Mouse (Mus musculus): ENCODE measurements around the gene Epha4.

Epha4 gene

DNA sequence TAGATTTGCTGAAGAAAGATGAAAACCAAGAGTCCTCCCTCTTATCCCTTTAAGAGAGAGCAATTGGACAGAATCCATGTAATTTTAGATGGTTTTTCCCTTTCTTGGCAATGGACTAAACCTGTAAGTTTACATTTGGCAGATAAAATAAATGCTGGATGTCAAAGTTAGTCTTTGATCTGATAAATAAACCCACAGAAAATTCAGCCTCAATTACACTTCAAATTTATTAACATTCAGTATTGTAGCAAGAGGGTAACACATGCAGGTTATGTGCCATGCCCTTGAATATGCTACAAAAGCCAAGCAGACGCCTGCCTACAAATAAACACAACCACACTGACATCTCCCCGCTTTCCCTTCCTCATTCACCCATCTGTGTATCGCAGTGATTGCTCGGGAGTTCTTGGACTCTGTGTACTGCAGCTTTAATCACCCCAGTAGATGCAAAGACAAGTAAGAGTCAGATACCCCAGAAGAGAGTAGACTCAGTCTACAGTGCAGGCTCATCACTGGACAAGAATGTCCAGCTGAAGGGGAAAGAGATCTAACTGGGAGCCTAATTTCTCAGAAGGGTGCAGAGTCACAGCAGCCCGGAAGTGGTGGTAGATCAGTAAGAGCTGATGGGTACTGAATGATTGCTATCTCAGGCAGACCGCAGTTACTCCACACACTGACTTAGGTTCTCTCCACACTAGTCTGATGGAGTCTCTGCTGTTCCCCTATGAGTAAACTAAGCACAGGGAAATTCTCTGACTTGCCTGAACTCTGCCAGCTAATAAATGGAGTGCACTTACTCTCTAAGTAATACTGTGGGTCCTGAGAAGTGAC is 29.9 kb downstream of the Epha4 start:
- DNase-seq (ENCODE audit: low spot score in 2 of 2), result no peak

DNA sequence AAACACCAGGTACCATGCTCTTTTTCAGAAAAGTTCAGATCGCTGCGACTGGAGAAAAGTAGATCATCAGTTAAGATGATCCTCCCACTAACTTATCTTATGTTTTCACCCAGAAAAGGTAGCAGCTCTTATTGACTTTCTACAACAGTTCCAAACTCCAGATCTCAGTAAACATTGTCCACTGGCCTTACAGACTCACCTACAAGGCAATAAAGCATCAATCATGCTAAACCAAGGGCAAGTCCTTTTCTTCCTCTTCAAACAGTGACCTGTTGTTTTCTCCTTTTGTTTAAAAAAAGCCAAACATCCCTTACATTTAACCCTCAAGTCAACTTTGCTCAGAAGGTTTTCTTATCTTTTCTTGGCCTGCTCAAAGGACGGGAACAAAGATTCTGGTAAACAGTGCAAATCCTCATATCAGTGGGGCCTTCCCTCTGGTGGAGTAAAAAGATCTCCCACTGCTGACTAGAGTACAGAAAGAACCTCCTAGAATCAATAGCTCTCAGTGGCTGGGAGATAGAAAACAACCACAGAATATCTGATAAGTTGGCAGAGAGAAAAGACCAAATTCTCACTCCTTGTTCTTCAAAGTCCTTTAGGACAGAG is 39.0 kb downstream of the Epha4 start:
- DNase-seq (ENCODE audit: low spot score in 2 of 2), result no peak

DNA sequence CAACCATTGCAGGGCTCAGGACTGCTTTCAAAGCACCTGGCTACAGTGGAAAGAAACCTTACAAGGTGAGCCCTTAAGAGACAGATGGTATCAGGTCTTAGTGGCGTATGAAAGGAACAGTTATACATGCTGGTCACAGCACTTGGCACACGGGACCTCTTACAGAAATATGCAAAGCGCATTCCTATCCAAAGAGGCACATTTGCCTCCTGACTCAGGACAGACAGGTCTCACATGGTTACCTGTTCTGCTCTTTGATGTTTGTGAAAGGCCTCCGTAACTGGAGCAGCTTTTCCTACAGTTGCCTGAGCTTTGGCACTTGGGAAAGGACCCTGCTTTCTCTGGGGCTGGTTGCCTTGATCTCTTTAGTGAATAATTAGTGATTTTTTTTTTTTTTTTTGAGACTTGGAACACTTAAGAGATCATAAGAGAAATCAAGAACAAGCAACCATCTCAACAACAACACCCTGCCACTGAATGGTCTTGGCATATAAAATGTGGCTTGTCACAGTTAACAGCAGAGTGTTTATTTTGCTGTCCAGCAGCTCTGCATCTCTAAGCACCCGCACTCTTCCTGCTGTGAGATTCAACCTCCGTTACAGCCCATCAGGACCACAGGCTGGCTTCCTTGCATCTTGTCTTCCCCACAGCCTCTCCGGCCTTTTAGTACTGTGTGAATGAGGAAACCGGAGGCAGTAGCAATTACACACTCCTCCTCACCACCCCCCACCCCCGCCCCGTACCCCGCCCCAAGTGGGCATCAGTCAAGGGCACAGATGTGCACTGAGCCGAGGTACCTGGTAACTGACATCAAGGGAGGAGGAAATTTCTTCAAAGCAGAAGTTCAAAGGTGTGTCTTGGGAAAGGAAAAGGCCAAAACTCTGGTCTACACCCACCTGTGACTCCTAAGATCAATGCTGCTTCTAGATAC is 41.2 kb downstream of the Epha4 start:
- no peak for DNase-seq (ENCODE audit: low spot score in 2 of 2)

DNA sequence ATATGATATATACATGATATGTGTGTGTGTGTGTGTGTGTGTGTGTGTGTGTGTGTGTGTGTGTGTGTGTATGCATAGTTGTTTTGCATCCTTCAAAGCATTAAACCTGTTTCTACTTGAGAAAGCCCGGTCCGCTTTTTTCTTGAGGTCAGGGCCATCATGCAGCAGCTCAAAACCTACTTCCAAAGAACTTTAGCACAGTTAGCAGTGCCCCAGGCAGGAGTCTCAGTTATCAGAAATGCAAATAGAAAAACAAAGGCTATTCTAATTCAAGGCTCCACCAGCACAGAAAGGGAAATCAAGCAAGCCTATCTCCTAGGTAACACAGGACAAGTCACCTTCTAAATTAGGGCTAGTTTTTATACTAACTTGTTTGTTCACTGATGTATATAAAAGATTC is 42.3 kb downstream of the Epha4 start:
- no peak for DNase-seq (ENCODE audit: low spot score in 2 of 2)

DNA sequence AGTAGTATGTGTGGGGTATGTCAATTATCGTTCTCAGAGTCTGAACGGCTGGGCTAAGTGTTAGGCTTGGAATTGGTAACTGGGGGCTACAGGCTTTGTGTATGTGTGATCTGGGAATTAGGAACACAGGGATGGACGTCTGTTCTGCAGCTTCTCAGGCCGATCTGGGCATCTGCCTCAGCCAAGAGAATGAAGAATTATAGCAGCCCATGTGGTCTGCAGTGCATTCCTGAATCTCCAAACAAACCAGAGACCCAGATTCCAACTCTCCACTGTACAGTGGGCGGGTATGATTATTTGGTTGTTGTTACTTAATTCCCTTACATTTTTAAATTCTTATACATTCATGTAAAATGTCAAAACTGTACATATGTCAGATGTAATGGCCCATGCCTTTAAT is 43.4 kb downstream of the Epha4 start:
- no peak for DNase-seq (ENCODE audit: low spot score in 2 of 2)

DNA sequence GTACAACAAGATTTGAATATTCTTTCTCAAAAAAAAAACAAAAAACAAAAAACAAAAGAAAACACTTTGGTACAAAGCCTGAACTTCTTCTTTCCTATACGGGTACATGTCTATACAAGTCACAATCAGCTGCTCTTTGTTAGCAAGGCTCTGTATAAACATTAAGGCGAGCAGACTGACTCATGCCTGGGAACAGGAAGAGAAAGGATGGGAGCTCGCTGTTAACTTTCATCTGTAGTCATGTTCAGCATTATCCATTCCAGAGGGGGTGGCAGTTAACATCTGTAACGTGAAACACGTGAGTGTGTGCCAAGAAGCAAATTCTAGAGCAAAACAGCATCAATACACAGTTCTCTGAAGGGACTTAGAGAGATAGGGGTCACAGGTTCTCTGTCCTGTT is 43.9 kb downstream of the Epha4 start:
- no peak for DNase-seq (ENCODE audit: low spot score in 2 of 2)

DNA sequence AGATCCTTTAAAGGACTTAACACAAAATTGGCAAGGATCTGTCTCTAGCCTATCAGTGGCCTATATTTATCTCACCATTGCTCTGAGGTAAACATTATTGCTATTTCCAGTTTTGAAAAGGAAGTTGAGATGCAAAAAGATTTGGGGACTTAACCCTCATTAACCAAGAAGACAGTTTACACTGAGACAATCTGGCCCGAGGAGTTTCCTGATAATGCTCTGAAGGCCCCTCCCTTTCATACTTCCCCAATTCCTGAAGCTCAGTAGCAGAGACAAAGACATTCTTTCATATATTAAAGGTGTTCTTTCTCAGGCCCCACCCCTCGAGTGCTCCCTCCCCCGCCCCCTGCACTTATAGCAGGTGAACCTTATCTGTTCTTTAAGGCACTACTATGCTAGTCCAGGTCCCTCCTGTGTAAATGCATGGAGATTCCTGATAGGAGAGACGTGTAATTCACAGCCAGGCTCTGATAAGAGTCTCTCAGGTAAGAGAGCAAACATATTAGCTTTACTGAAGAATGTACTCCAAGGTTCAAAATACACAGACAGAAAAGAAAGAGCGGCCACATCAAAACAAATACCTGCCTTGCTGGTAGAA is 46.1 kb downstream of the Epha4 start:
- DNase-seq (ENCODE audit: low spot score in 2 of 2), result no peak

DNA sequence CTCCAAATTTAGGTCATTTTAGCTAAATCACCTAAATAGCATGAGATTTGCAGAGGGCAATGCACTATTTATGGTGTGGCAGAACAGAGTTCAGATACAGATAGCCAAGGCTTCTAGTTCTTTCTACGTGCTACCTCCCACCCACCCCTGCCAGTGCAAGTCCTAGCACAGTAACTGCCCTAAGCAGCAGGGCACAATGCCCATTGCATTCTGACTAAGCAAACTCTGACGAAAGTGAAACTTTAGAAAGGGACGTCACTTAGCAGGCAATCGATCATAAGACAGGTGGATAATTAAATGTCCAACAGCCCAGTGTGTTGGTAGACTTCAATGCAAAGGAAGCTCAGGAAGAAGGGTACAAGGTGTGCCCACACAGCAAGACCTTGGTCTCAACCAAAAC is 49.4 kb downstream of the Epha4 start:
- DNase-seq (ENCODE audit: low spot score in 2 of 2), result no peak

DNA sequence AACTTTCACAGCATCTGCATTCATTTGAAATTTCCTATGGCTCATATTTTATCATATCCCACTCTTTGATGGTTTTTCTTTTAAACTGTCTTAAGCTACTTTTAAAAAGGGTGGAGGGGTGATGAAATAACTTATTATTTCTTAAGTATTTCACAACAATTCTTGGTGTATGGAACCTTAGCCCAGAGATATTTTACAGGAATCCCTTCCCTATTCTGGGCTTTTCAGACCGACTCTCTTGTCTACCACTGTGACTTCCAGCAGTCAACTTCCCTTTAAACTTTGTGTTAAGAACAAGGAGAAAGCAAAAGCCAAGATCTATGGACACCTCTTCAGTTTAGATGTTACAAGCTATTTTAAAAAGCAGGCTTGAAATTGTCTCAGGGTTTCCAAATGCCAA is 50.8 kb downstream of the Epha4 start:
- DNase-seq (ENCODE audit: low spot score in 2 of 2), result no peak

DNA sequence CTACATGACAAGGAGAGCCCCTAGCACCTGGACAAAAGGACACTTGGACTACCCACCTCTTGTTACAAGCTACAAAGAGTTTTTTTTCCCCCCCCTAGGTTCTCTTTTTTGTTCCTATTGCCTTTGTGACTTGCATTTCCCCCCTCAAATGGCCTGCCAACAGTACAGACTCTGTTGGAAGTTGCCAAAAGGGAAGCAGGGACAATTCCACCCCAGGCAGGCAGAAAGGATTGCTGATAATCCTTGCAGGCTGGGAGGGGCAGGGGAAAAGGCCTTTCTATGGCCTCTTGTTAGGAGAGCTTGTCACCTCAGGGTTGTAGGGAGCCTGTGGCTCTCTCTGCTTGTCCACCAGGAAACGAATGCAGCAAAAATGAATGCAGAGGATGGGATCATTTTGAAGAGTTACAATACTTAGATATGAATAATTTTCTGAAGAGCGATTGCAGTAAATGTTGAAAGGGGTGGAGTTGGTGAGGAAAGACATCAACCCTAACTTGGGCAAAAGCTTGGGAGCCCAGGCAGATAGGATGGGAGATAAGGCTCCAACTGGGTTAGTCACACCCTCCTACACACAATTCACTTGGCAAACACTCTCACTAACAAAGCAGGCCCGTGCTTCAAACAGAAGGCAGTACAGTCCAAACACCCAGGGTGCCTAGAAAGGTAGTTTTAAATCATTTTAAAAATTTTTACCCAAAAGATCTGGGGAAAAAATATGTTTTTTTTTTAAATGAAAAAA is 52.8 kb downstream of the Epha4 start:
- DNase-seq (ENCODE audit: low spot score in 2 of 2), result no peak

DNA sequence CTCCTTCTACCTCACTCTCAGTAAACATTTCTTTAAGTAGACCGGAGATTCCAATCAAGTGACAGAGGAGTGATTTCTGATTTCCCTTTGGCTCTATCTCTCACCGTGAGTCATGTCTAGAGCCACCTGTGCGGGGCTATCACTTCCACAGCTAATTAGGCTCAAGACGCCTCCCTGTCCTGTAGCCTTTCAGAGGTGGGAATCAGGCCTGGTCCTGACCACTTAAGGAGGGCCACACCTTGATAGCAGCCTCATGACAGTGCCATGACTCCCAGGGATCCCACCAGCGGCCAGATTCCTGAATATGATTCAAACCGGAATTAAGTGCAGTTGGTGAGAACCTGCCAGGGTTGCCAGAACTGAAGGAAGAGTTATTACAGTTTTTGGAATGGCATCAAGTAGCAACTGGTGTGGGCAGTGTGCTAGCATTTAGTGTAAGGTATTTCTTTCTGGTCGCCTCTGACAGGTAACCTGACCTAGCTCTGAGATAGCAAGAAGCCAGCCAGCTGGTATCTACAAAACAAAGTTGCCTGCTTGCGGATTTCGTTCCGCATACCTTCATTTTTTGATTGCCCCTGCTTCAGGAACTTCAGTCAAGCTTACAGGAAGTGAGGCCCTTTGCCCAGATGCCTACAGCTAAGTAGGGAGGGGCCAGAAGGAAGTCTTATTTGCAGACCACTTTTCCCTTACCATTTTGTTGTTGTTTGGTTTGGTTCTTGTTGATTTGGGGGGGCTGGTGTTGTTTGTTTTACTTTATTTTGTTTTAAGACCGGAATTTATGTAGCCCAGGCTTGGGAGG is 53.9 kb downstream of the Epha4 start:
- no peak for DNase-seq (ENCODE audit: low spot score in 2 of 2)

DNA sequence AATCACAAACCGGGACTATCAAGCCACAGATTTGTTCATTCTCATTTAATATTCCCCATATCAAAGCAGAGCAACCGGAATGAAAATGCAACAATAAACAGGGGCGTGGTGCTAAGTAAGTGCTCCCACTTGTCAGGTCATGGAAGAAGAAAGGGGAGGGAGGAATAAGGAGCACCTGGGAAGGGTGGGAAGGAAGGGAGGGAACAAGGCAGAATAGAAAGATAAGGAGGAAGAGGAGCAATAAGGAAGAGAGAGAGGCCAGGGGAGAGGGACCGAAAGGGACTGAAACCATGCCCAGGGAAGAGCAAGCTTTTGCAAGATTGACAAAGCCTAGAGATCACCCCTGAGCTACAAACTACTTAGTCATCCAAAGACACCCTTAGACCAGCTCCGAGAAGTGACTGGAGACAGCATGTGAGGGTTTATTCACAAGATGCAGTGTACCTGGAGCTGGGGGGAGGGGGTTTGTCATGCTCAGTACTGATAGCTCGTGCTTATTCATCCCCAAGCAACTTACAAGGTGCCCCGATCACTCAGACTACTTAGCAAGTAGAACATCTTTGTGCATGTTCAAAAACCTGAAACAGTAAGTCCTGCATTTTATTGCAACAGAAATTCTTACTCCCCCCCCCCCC is 56.0 kb downstream of the Epha4 start:
- no peak for DNase-seq (ENCODE audit: low spot score in 2 of 2)

DNA sequence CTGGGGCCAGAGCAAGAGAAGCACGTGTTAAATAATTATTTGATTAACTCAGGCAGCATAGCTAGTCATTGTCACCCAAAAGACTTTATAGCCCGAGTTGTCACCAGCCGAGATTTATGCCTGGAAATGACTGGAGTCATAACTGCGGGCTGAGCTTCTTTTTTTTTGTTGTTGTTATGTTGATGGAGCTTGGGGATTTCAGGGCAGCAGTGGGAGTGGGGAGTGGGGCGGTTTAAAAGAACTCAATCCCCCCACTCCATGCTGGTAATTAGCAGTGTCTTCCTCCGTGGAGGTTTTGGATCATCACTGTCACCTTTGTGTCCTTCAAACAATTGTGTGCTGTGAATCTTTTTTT is 57.5 kb downstream of the Epha4 start:
- no peak for DNase-seq (ENCODE audit: low spot score in 2 of 2)

DNA sequence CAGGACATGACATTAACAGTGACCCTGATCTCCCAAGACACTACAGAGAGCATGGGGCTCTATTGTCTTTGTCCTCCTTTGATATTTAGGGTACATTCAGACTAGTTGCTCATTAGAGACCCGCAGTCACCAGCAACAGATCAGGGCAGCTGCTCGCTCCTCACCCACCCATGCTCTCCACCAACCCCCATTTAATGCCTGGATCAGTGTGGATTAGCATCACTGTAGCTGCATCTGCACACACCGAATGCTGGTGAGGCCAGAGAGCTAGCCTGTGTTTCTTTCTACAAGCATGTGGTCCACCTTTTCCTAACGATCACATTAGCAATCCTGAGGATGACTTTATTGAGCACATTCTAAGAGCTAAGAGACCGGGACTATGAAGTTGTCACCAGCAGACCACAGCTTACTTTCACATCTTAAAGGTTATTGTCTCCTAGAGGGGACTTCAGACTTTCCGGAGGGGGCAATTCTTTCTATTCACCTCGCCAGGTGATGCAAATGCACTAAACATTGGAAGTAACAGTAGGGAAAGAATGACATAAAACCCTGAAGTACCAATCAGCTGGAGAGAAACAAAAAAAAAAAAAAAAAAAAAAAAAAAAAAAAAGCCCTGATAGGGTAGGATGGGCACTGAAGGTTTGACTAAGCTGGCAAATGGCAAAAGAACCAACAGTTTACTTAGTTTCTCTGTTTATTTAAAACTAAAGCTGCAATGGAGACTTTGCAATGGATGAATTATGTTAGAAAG is 58.0 kb downstream of the Epha4 start:
- DNase-seq (ENCODE audit: low spot score in 2 of 2), result no peak

DNA sequence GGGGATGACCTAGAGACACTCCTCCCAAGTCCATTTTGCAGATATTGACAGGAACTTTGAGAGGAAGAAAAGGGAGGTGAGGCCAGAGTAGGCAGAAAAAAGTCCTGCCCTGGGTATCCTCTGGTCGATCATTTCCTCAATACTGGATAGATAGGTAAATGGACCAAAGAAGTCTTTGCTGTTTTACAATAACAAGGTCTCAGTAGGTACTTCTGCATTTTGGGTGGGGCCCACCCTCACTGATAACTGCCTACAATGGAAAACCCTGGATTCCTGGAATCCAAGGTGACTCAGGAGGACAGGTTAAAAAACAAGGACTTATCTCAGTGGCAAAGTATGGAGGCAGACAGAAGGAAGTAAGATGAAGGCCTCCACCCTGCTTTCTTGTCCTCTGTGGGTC is 61.1 kb downstream of the Epha4 start:
- no peak for DNase-seq (ENCODE audit: low spot score in 2 of 2)

DNA sequence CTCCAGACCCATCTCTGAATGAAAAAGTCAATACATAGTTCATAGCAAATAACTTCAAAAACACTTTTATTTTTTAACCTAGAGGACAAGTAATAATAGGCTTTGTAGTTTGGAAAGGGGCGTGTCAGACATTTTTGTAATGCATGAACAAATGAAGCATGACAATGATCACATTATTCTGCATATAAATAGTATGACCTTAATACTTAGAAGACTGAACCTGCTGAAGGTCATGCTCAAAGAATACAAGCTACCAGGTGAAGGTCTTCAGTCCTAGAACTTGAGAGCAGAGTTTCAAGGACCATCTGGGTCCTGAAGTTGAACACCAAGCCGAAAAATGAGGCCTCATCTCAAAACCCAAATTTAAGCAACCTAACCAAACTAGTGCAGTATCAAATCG is 62.2 kb downstream of the Epha4 start:
- no peak for DNase-seq (ENCODE audit: low spot score in 2 of 2)

DNA sequence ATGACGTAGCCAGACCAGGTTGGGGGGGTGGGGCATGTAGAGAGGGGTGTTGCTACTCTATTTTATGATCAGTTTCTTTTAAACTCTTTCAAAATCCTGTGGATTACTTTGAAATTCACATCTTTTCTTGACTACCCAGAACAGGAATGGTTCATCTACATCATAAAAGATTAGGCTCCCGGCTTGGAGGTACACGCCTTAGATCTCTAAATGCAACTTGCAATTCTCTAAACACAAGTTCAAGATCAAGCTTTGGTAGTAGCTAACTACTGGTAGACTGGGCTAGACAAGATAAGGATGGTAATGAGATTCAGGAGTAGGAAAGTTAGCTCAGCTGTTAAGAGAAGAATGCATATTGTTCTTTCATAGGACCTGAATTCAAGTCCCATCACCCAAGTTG is 63.3 kb downstream of the Epha4 start:
- no peak for DNase-seq (ENCODE audit: low spot score in 2 of 2)

DNA sequence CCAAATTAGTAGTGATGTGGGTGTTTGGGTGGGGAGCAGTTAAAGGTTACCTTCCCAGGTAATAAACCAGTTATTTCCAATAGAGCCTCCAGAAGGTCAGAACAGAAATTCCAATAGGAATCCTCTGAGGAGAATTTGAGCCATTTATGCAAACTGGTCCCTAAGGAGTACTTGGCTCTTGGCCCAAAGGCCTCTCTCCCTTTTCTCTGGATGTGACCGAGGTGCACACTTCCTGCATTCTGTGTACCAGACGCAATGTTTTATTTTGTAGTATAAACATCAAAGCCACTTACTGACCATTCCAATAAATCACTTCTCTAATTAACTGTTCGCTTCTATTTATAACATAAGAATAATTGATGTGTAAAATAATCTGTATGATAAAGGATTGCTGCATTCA is 64.7 kb downstream of the Epha4 start:
- DNase-seq (ENCODE audit: low spot score in 2 of 2), result no peak

DNA sequence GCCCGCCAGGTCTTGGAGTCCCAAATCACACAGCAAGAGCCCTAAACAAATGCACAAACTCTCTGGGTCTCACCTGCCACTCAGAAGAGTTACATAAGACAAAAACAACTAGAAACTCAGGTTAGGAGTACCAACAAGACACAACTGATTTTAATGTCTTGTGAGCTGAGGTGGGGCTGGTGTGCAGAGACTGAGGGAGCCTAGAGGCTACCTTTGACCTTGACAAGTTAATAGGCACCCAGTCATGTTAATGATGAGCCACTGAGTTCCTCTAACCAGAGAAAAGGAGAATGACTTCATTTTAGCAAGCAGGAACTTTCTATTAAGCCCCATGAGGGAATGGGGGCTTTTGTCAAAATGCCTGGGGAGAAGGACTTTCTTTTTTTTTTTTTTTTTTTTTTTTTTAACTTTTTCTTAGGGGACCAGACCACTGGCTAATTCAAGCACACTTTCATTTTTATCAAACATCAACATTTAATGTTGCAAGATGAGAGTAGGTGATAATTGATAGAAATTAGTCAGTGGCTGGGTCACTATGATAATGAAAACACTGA is 67.8 kb downstream of the Epha4 start:
- no peak for DNase-seq (ENCODE audit: low spot score in 2 of 2)
